Mouse (Mus musculus) induced T-regulatory cell, adult 2 months (primary cell): ENCODE results near the gene Ube2d2b.

Source experiments
- DNase-seq: peaks from one replicate; pipeline ENCODE4 v3.0.0-alpha.2; 2012; ENCODE audit warnings: low read depth

Gene Ube2d2b

DNA sequence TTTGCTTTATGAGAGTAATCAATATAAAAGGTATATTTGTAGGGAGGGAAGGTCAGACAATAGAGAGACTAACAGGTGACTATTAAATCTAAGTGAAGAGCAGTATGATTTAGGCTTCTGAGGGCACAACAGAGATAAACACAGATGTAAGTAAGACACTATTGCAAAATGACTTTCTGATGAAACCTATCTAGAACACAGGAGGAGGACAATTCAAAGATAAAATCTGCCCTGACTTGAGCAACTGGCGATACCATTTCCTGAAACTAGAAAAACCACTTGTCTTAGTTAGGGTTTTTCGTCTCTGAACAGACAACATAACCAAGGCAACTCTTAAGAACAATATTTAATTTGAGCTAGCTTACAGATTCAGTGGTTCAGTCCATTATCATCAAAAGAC, 25.6 kb downstream of the Ube2d2b start:
- DNase-seq = no peak

DNA sequence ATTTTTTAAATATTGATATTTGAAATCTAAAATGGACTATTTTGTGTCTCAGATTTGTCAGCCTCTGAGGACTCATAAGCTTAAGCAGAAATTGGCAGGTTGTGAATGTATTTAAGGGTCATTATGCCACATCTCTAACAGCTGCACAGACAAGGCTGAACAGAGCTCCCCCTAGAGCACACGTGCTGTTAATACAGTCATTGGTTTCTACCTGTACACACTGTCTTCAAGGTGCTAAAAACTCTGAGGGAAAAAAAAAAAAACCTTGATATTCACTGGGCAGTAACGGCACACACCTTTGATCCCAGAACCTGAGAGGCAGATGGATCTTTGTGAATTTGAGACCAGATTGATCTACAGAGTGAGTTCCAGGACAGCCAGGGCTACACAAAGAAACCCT, 29.1 kb downstream of the Ube2d2b start:
- peak; percentile 63 for DNase-seq

DNA sequence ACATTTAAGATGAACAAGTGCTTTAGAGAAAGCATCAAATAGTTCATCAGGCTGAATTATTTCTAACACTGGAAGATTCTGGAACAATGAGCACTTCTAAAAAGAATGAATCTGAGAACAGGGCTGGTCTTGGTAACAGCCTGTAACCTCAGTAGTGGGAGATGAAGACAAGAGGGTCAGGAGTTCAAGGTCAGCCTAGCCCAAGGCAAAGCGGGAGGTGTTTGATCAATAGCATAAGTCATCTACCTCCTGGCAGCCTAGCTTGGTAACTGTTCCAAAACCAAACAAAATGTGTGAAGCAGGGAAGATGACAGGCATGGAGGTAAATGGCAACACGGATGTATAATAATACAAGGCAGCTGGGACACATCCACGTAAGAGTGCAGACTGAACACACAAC, 34.1 kb downstream of the Ube2d2b start:
- DNase-seq = no peak

DNA sequence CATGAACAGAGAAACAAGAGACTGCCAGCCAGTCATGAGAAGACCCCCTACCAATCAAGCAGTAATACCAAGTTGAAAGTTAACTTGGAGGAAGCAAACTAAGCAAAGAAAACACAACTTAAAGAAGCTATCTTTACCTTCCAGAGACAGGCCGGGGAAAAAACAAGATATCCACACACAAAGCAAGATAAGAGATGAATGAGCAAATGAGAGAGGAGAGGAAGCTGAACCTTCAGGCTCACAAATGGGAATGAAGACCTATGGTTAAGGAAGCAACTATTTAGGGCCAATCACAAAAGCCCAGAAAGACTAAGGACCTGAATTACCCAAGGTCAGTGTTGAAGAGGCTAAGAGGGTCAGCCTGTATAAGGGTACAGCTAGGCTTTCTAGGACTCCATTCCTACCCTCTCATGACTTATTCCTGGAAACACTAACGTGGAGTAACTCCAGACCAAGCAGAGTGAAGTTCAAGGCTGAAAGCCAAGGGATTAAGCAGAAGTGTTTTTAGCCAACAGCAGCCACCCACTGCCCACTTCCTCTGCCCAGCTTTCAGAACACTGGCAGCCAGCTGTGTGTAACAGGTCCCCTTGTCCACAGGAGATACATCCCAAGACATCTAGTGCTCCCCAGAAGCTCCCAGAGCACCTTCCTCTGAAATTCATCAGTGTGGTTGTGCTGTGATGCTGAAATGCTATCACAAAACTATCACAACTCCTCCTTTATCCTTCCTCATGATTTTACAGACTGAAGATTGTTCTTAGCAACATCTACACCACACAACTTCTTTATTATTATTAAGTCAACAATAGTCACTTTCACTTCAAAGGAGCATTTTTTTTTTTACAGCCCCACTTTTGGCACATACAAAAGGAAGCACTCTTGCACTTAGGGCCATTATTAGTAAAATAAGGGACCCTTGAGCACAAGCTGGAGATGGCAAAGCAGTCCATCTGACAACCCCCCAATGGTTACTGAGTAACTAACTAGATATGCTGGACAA, 36.5 kb downstream of the Ube2d2b start:
- DNase-seq = no peak

DNA sequence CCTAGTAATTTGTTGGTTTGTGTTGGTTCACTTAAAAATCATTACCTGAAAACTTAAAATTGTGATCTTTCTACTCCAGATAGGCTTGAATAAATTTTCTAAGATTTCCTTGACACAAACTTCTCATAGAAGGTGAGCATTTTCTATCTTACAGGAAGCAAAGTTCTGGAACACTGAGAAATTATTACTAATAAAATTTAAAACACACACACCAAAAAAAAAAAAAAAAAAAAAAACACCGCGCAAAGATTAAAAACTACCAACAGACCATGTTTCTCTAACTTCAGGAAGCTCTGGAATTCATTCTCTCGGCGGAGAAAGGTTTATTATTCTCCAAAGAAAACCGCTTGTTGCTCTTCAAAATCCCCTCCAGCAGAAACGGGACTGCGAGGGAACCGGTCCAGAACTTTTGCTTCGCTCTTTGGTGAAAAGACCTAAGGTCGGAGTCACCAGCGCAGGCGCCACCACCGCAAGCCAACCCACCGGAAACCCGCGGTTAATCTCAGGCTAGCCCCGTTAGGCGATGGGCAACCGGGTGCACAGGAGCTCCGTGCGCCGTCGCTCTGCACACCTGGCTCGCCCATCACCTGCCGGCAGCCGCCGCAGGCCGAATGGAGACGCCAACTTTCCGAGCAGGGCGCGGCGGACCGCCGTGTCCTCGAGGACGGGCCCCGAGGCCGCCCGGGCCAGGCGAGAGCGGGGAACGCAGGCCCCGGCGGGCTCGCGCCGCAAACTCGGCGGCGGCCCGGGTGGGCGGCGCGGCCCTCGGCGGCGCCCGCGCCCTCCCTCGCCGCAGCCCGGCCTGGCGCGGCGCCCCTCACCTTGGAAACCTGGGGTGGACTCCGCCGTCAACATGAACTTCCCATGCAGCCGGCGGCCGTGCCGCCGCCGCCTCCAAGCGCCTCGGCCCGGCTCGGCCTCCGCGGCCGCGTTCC, 38.3 kb downstream of the Ube2d2b start:
- peak; percentile 75 for DNase-seq

DNA sequence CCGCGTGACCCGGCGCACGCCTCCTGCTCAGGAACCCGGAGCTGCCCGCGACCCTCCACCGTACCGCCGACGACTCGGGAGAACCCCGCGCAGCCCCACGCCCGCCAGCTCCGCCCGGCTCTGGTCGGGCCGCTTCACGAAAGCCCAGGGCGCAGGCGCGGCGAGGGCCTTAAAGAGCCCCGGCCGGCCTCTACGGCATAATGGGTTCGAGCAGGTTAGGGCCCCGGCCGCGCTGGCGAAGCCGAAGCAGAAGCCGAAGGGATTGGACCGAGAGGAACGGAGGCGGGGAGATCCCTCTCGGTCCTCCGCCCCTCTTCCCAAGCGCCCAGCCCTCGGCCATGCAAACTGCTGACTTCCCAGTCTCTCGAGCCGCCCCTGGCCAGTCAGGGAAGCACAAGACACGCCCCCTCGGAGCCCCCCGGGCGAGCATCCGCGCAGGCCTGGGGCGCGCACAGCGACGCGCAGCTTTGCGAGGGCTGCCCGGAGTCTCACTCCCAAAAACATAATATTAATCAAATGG, 39.1 kb downstream of the Ube2d2b start:
- DNase-seq = peak; percentile 59

DNA sequence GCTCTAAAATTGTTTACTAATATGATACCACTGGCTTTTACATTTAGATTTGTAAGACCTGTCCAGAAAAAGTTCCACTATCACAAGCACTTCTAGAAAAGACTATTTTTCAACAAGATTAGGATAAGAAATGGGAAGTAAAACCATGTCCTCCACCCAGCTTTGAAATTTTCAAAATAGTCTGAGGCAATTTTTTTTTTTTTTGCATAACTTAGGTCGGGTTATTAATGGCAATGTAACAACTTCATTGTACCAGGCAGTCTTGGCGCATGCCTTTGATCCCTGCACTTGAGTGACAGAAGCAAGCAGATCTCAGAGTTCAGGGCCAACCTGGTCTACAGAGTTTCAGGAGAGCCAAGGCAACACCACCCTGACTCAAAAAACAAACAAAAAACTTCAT, 39.8 kb downstream of the Ube2d2b start:
- DNase-seq = no peak

DNA sequence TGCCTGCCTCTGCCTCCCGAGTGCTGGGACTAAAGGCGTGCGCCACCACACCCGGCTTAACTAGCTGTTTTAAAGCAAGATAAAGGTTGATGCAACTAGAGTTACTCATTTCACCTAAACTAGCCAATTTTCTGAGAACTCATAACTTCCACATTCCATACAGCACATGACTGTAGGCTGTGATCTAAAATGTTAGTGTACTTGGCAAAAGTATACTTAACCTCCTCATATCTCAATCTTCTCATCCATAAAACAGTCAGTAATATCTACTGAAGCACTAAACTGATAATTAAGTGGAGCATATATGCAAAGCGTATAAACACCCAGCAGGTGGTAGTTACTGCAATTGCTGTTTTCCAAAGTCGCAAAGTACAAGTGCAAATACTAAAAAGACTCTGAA, 43.4 kb downstream of the Ube2d2b start:
- no peak for DNase-seq

DNA sequence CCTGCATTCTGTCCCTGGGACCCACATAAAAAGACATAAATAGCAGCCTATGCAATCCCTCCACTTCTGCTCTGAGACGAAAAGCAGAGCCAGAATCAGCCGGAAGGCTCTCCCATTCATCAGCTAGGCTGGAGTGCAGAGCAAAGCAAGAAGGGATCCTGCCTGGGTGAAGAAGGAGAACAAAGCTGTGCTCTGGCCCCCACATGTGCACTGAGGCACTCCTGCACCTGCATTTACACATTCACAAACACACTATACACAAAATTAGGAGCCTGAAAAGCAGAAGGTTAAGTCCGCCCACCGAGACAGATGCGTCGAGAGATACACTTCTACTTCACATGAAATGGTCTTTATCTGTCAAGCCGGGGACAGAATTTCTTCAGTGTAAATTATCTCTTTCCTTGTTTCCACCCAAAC, 44.0 kb downstream of the Ube2d2b start:
- no peak for DNase-seq

DNA sequence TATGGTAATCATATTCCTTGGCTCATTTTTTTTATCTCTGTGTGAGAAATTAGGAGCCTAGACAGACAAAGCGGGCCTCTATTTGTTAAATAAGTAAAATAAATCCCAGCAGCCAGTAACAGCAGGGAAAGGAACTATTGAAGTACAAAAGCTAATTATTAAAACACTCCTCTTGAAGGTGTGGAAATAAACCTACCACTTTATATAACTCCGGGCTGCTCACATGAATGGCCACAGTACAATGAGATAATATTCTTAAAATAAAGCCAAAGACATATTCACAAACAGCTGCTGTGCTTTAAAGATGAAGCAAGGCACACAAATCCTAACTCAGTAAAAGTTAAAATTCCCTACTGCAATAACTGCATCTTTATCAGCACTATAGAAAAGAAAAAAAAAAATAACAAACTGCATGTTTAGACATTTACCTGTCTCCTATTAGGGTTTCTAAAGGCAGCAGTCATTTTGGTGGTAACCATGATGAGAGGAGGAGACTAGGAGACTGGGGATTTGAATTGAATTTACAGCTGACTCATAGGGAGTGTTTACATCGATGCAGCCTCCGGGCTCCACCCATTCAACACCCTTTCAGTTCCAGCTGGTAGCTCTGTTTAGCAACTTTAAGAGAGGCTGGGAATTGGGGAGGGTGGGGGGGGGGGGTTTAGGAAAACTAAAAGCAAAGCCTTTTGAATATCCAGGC, 44.8 kb downstream of the Ube2d2b start, which contains the start of gene Evi5:
TSS of gene Evi5 (minus strand) at position 547 of the 700 bp plus-strand sequence.
- no peak for DNase-seq

DNA sequence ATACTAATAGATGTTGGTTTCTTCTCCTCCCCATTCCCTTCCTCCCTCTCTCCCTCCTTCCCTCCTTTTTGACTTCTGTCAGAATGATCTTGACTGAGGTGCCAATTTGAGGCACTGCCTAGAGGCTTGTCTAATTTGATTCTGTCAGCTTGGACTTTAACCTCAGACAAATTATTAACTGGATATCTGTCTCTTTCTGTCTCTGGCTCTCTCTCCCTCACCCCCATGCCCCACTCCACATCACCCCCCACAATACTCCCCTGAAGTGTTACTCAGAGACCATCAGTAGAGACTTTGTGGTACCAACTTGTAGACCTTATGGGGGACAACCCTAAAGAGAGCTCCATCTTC, 45.3 kb downstream of the Ube2d2b start:
- DNase-seq = no peak

DNA sequence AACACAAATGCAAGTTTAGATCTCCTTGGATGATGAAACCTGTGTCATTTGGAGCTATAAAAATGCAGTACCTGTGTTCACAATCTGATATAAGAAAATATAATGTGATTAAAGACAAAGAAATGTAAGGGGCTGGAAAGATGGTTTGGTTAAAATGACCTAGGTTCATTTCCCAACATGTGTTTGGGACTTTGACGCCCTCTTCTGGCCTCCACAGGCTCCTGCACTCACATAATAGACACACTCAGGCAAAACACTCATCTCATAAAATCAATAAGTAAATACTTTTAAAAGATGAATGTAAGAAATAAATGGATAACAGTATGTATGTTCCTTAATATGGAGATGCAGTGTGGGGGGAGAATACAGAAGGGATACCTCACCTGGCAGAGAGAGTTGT, 47.2 kb downstream of the Ube2d2b start:
- no peak for DNase-seq

DNA sequence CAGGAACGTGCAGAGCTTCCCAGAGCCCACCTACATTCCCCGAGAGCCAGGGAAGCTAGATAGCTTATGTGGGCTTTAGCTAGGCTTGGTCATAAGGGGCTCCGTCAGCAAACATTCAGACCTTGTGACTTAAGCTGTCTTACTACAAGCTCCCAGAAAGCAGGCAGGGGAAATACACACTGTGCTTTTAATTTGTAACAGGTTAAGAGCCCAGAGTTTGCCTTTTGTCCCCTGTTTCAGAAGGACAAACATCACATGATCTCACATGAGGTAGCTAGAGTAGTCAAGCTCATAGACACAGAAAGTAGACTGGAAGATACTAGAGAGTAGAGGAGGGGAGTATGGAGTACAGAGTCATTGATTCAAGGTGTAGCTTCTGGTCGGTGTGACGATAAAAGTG, 50.8 kb downstream of the Ube2d2b start:
- DNase-seq = no peak
